Mouse (Mus musculus) forebrain, embryonic 15.5 days (tissue): ENCODE data around the gene Tas1r2. TPM values are rescaled to one million over a fixed set of nuclear protein-coding genes. Genes with fewer than 3 reads are reported as not detected.

Experiments
- ATAC-seq: fragments of 200-750 bp; cut with Nextera tagmentation; replicated peaks from 2 replicates; pipeline ENCODE4 v1.8.0; 2017; ENCODE audit warnings: mild to moderate bottlenecking, moderate TSS enrichment, moderate library complexity
- H3K27ac ChIP-seq: fragments of 300-500 bp; sonication (generic); replicated peaks from 2 replicates; pipeline ENCODE4 v1.5.1; 2015; ENCODE audit warnings: mild to moderate bottlenecking, inconsistent platforms
- H3K27me3 ChIP-seq: fragments of 300-500 bp; sonication (generic); 2 replicates; pipeline ENCODE4 v1.6.1; 2015; ENCODE audit warnings: inconsistent platforms
- H3K36me3 ChIP-seq: fragments of 300-500 bp; sonication (generic); 2 replicates; pipeline ENCODE4 v1.6.1; 2015; ENCODE audit warnings: mild to moderate bottlenecking, inconsistent platforms
- H3K4me1 ChIP-seq: fragments of 300-500 bp; sonication (generic); 2 replicates; pipeline ENCODE4 v1.6.1; 2015; ENCODE audit warnings: inconsistent platforms
- H3K4me2 ChIP-seq: fragments of 300-500 bp; sonication (generic); replicated peaks from 2 replicates; pipeline ENCODE4 v1.6.1; 2015; ENCODE audit warnings: mild to moderate bottlenecking, inconsistent platforms
- H3K4me3 ChIP-seq: fragments of 300-500 bp; sonication (generic); 2 replicates; pipeline ENCODE4 v1.5.1; 2015; ENCODE audit warnings: mild to moderate bottlenecking, inconsistent platforms
- H3K9ac ChIP-seq: fragments of 300-500 bp; sonication (generic); replicated peaks from 2 replicates; pipeline ENCODE4 v1.6.1; 2015; ENCODE audit warnings: mild to moderate bottlenecking, inconsistent platforms
- H3K9me3 ChIP-seq: fragments of 300-500 bp; sonication (generic); 2 replicates; pipeline ENCODE4 v1.6.1; 2016; ENCODE audit warnings: inconsistent platforms
- WGBS: fragments of 180-500 bp; shearing (Covaris S2); methylation state at CpG from one replicate; pipeline ENCODE4 v1.1.7; 2015; ENCODE audit warnings: mixed read lengths; 5-methylcytosine and 5-hydroxymethylcytosine counted together
- microRNA-seq: library from miRNA; unstranded; fragments of <30 nt; microRNA quantifications from one replicate; pipeline ENCODE4, GENCODE M21; 2016
- polyA plus RNA-seq: library from polyadenylated mRNA; unstranded; fragments of >200 nt; fragmentation: Nextera tagmentation; extraction: Ambion mirVana; gene quantifications from 2 replicates; pipeline ENCODE4 v1.2.1, GENCODE M21; 2015

Gene Tas1r2
- polyA plus RNA-seq, 1 experiment from 2014 or later, result not detected

- H3K9me3 ChIP-seq, result no peaks in the 10 kb centered on the region
- H3K4me3 ChIP-seq, result no peak overlapping the region
- no peaks in the 10 kb centered on the region for H3K36me3 ChIP-seq
Measured at GRCm38 (mm10) chr4:139716477-139717169, 63.3 kb downstream of the Tas1r2 start.

GRCm38 (mm10) chr4:139718978-139719377, 65.6 kb downstream of the Tas1r2 start:
- no peak for ATAC-seq
- no peaks in the 10 kb centered on the region for H3K4me1 ChIP-seq
- no peaks in the 10 kb centered on the region for H3K9me3 ChIP-seq
- H3K27ac ChIP-seq, result no peak overlapping the region
- H3K4me2 ChIP-seq, result no peak overlapping the region
- H3K36me3 ChIP-seq, result no peaks in the 10 kb centered on the region
- H3K27me3 ChIP-seq, result no peaks in the 10 kb centered on the region
- 84% methylated on average over 5 of the region's 5 CpGs for WGBS
- no peak overlapping the region for H3K9ac ChIP-seq
- no peak overlapping the region for H3K4me3 ChIP-seq

More at GRCm38 (mm10) chr4:139716477-139717169, 63.3 kb downstream of the Tas1r2 start:
- ATAC-seq, result no peak
- 81% methylated on average over 10 of the region's 10 CpGs for WGBS
- Histone ChIP-seq H3K27ac (no peak overlapping the region), H3K27me3 (no peaks in the 10 kb centered on the region), H3K4me2 (no peak overlapping the region), H3K4me1 (no peaks in the 10 kb centered on the region), H3K9ac (no peak overlapping the region)

Small RNAs within 50 kb of the gene (microRNA-seq; reads per million reads assigned to microRNA genes)
- not detected for gene Mir7020

Other genes starting within 250 kb of the Tas1r2 start
- gene Iffo2, start 123.0 kb upstream of the Tas1r2 start, polyA plus RNA-seq, result 4.6 and 5.7 TPM in 2 replicates
- gene Gm21969, start 50.4 kb upstream of the Tas1r2 start, polyA plus RNA-seq, result not detected in 2 replicates
- 27.7 and 29.5 TPM in 2 replicates for gene Aldh4a1, start 30.7 kb upstream of the Tas1r2 start, polyA plus RNA-seq
- 0.08 TPM in 1 of 2 replicates, not detected in the other for gene Pax7, start 180.0 kb downstream of the Tas1r2 start, polyA plus RNA-seq